Mouse (Mus musculus) bone marrow macrophage, adult 2 months (primary cell): ENCODE results near the gene Sel1l3.

Experiments used
- CTCF ChIP-seq: IDR thresholded peaks from 2 replicates; pipeline ENCODE4 v1.5.1; 2012; ENCODE audit warnings: low read depth, mild to moderate bottlenecking, low read length, moderate library complexity
- POLR2A ChIP-seq: IDR thresholded peaks from 2 replicates; pipeline ENCODE4 v1.6.1; 2012; ENCODE audit warnings: mild to moderate bottlenecking, low read depth, low read length, borderline replicate concordance

- TF ChIP-seq CTCF = no peak
- TF ChIP-seq POLR2A = no peak
Measured at GRCm38 (mm10) chr5:53236136-53236535, 22.4 kb upstream of the Sel1l3 start.
